Mouse (Mus musculus) kidney, adult 2 months (tissue): ENCODE measurements around the gene Il13. TPM values are rescaled to one million over a fixed set of nuclear protein-coding genes. Genes with fewer than 3 reads are reported as not detected.
A peak's percentile ranks its signal among the peaks of the same experiment; 100 is the strongest.

Source experiments
- DNase-seq: peaks from one replicate; pipeline ENCODE4 v3.0.0; 2021
- H3K27ac ChIP-seq: fragments of 200-500 bp; 2 replicates; pipeline ENCODE4 v1.5.1; 2012; ENCODE audit warnings: low read depth, low read length, control low read depth, inconsistent platforms; ENCODE audit not compliant: insufficient read depth
- H3K27me3 ChIP-seq: fragments of 200-500 bp; replicated peaks from 2 replicates; pipeline ENCODE4 v1.6.1; 2012; ENCODE audit warnings: mild to moderate bottlenecking, moderate library complexity, low read length, inconsistent platforms; ENCODE audit not compliant: control insufficient read depth, insufficient read depth
- H3K36me3 ChIP-seq: fragments of 200-500 bp; 2 replicates; pipeline ENCODE4 v1.6.1; 2012; ENCODE audit warnings: mild to moderate bottlenecking, moderate library complexity, low read length, inconsistent platforms; ENCODE audit not compliant: control insufficient read depth, insufficient read depth
- H3K4me1 ChIP-seq: fragments of 200-500 bp; 2 replicates; pipeline ENCODE4 v1.6.1; 2011; ENCODE audit warnings: low read length; ENCODE audit not compliant: control insufficient read depth, insufficient read depth
- H3K4me3 ChIP-seq: fragments of 200-500 bp; 2 replicates; pipeline ENCODE4 v1.5.1; 2011; ENCODE audit warnings: mild to moderate bottlenecking, low read depth, low read length, control low read depth; ENCODE audit not compliant: insufficient read depth
- CTCF ChIP-seq: fragments of 200-500 bp; conservative IDR thresholded peaks from 2 replicates; pipeline ENCODE4 v1.5.1; 2011; ENCODE audit warnings: low read depth, mild to moderate bottlenecking, control low read depth, low read length, moderate library complexity, mixed read lengths; ENCODE audit not compliant: insufficient read depth, insufficient read length
- POLR2A ChIP-seq: fragments of 200-500 bp; IDR thresholded peaks from one replicate; pipeline ENCODE4 v1.6.1; 2011; ENCODE audit warnings: low read depth, low read length, control low read depth
- WGBS: fragments of 180-500 bp; shearing (Covaris S2); methylation state at CpG from one replicate; pipeline ENCODE4 v1.1.7; 2018; 5-methylcytosine and 5-hydroxymethylcytosine counted together
- polyA plus RNA-seq: library from polyadenylated mRNA; depleted of rRNA; stranded (reverse); fragments of >200 nt; gene quantifications from 2 replicates; pipeline ENCODE4 v1.2.3, GENCODE M21; 2012

Gene Il13
- polyA plus RNA-seq, 1 experiment = not detected

GRCm38 (mm10) chr11:53632122-53632733 is 2.3 kb downstream of the Il13 start:
- Histone ChIP-seq H3K27ac (no peak overlapping the region), H3K36me3 (no peaks in the 10 kb centered on the region), H3K4me3 (no peak overlapping the region), H3K4me1 (no peaks in the 10 kb centered on the region), H3K27me3 (no peaks in the 10 kb centered on the region)
- TF ChIP-seq CTCF (no peak; the same call in 1 of the 2 replicates), POLR2A (no peak)
- 60% methylated on average over 14 of the region's 14 CpGs for WGBS
- peak; percentile 4 for DNase-seq

- H3K4me3 ChIP-seq = no peak overlapping the region
- H3K36me3 ChIP-seq = no peaks in the 10 kb centered on the region
- TF ChIP-seq CTCF = peak; percentile 70
- no peak for TF ChIP-seq POLR2A
- H3K27me3 ChIP-seq = no peaks in the 10 kb centered on the region
- H3K4me1 ChIP-seq = no peaks in the 10 kb centered on the region
- no peak overlapping the region for H3K27ac ChIP-seq
- 17% methylated on average over 1 of the region's 1 CpGs for WGBS
- DNase-seq = peak; percentile 74
These were observed 6.6 kb downstream of the Il13 start for GRCm38 (mm10) chr11:53627859-53628258.

- Histone ChIP-seq H3K27ac (no peak overlapping the region), H3K27me3 (no peaks in the 10 kb centered on the region), H3K4me1 (no peaks in the 10 kb centered on the region), H3K4me3 (no peak overlapping the region), H3K36me3 (no peaks in the 10 kb centered on the region)
- no peak for TF ChIP-seq CTCF
- no peak for TF ChIP-seq POLR2A
- DNase-seq = no peak
- WGBS = 71% methylated on average over 17 of the region's 17 CpGs
These were observed 7.6 kb downstream of the Il13 start for GRCm38 (mm10) chr11:53626802-53627373.

DNA sequence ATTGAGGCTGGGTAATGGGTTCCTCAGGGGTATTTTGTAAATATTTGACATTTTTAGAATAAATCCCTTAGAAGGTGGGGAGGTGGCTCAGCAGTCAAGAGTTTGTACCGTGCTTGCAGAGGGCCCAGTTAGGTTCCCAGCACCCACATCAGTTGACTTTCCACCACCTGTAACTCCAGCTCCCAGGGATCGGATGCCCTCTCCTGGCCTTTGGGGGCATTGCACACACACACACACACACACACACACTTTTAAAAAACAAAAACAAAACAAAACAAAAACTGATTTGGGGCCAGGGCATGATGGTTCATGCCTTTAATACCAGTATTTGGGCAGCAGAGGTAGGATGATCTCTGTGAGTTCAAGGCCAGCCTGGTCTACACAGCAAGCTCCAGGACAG is 10.4 kb downstream of the Il13 start:
- Histone ChIP-seq H3K36me3 (no peaks in the 10 kb centered on the region), H3K27ac (no peak overlapping the region), H3K4me3 (no peak overlapping the region), H3K4me1 (no peaks in the 10 kb centered on the region), H3K27me3 (no peaks in the 10 kb centered on the region)
- DNase-seq = no peak
- 96% methylated on average over 2 of the region's 2 CpGs for WGBS
- TF ChIP-seq CTCF (no peak), POLR2A (no peak)

GRCm38 (mm10) chr11:53623573-53623972 is 10.9 kb downstream of the Il13 start:
- no peaks in the 10 kb centered on the region for H3K4me1 ChIP-seq
- no peak for TF ChIP-seq POLR2A
- TF ChIP-seq CTCF = no peak
- no peaks in the 10 kb centered on the region for H3K27me3 ChIP-seq
- H3K27ac ChIP-seq = no peak overlapping the region
- H3K36me3 ChIP-seq = no peaks in the 10 kb centered on the region
- WGBS = 82% methylated on average over 9 of the region's 9 CpGs
- DNase-seq = no peak
- H3K4me3 ChIP-seq = no peak overlapping the region

GRCm38 (mm10) chr11:53622440-53622806 is 12.1 kb downstream of the Il13 start:
- Histone ChIP-seq H3K36me3 (no peaks in the 10 kb centered on the region), H3K27me3 (no peaks in the 10 kb centered on the region), H3K4me3 (no peak overlapping the region), H3K4me1 (no peaks in the 10 kb centered on the region), H3K27ac (no peak overlapping the region)
- TF ChIP-seq CTCF (no peak), POLR2A (no peak)
- DNase-seq = no peak
- 68% methylated on average over 6 of the region's 6 CpGs for WGBS

DNA sequence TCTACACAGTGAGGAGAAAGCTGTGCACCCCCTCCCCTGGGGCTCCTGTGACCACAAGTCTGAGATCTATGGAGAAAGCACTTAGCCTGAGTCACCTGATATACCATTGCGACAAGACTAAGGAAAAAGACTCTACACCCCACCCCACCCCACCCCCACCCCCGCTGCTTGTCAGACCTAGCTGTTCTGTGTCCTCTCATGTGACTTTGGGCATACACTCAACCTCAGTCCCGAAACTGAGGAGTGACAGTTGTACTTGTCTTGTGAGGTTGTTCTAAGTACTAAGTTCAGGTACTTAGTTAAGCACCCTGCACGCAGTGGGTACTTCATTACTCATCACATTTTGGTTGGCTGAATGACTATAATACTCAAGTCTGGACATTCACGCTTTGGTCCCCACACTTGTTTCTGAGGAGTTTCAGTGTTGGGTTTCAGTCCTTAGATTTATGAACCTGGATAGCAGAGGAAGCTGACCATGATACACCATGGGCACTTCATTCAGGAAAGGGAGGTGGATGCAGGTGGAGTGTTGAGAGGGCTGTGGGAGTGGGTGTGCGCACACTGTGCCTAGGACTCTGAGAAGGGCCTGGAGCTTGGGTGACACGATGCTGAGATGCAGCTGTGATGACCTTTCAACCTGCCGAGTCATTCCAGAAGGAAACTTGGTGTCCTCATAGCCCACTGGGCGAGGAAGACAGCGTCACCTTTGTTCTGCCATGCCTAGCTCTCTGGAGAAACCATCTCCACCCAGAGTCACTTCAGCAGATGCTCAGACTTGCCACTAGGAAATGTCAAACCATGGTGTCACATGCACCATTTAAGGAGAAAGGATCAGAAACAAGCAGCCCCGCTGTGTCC is 12.7 kb downstream of the Il13 start:
- H3K27me3 ChIP-seq = no peaks in the 10 kb centered on the region
- H3K4me3 ChIP-seq = no peak overlapping the region
- H3K36me3 ChIP-seq = no peaks in the 10 kb centered on the region
- DNase-seq = no peak
- TF ChIP-seq CTCF (no peak), POLR2A (no peak)
- no peaks in the 10 kb centered on the region for H3K4me1 ChIP-seq
- 77% methylated on average over 11 of the region's 11 CpGs for WGBS
- H3K27ac ChIP-seq = no peak overlapping the region
